Mouse (Mus musculus) forebrain, embryonic 16.5 days (tissue): ENCODE results near the gene Cnppd1. TPM values are rescaled to one million over a fixed set of nuclear protein-coding genes. Genes with fewer than 3 reads are reported as not detected.
A peak's percentile ranks its signal among the peaks of the same experiment; 100 is the strongest.

Experiments
- ATAC-seq: fragments of 200-750 bp; cut with Nextera tagmentation; 2 replicates; pipeline ENCODE4 v1.8.0; 2017; ENCODE audit warnings: mild to moderate bottlenecking, moderate library complexity
- H3K27ac ChIP-seq: fragments of 300-500 bp; sonication (generic); 2 replicates; pipeline ENCODE4 v1.5.1; 2014; ENCODE audit warnings: low read length, control low read depth
- H3K27me3 ChIP-seq: fragments of 300-500 bp; sonication (generic); replicated peaks from 2 replicates; pipeline ENCODE4 v1.6.1; 2014; ENCODE audit warnings: low read length; ENCODE audit not compliant: control insufficient read depth, insufficient read depth
- H3K36me3 ChIP-seq: fragments of 300-500 bp; sonication (generic); 2 replicates; pipeline ENCODE4 v1.6.1; 2014; ENCODE audit not compliant: control insufficient read depth, insufficient read depth
- H3K4me1 ChIP-seq: fragments of 300-500 bp; sonication (generic); replicated peaks from 2 replicates; pipeline ENCODE4 v1.6.1; 2014; ENCODE audit warnings: low read length; ENCODE audit not compliant: control insufficient read depth, insufficient read depth
- H3K4me2 ChIP-seq: fragments of 300-500 bp; sonication (generic); 2 replicates; pipeline ENCODE4 v1.6.1; 2014; ENCODE audit warnings: mild to moderate bottlenecking, low read length, control low read depth
- H3K4me3 ChIP-seq: fragments of 300-500 bp; sonication (generic); replicated peaks from 2 replicates; pipeline ENCODE4 v1.5.1; 2014; ENCODE audit warnings: mild to moderate bottlenecking, low read length, control low read depth
- H3K9ac ChIP-seq: fragments of 300-500 bp; sonication (generic); replicated peaks from 2 replicates; pipeline ENCODE4 v1.6.1; 2014; ENCODE audit warnings: low read depth, low read length, control low read depth
- H3K9me3 ChIP-seq: fragments of 300-500 bp; sonication (generic); 2 replicates; pipeline ENCODE4 v1.6.1; 2016; ENCODE audit warnings: low read length; ENCODE audit not compliant: control insufficient read depth
- WGBS: fragments of 180-500 bp; shearing (Covaris S2); extraction: QIAGEN DNeasy Blood & Tissue Kit; methylation state at CpG from one replicate; pipeline ENCODE4 v1.1.7; 2014; 5-methylcytosine and 5-hydroxymethylcytosine counted together
- polyA plus RNA-seq: library from polyadenylated mRNA; unstranded; fragments of >200 nt; fragmentation: Nextera tagmentation; extraction: Ambion mirVana; gene quantifications from 2 replicates; pipeline ENCODE4 v1.2.1, GENCODE M21; 2015

The Cnppd1 gene
- polyA plus RNA-seq, 1 experiment from 2014 or later = 58.5 TPM

GRCm38 (mm10) chr1:75158990-75159389, 16.5 kb upstream of the Cnppd1 start:
- Histone ChIP-seq H3K4me2 (no peak overlapping the region), H3K4me1 (no peaks in the 10 kb centered on the region), H3K4me3 (no peak overlapping the region), H3K27ac (no peak overlapping the region), H3K9ac (no peak overlapping the region), H3K27me3 (no peaks in the 10 kb centered on the region), H3K9me3 (no peaks in the 10 kb centered on the region), H3K36me3 (no peaks in the 10 kb centered on the region)
- ATAC-seq = no peak

- H3K4me2 ChIP-seq = no peak overlapping the region
- no peak for ATAC-seq
- 66% methylated on average over 3 of the region's 3 CpGs for WGBS
These were observed 13.3 kb upstream of the Cnppd1 start for GRCm38 (mm10) chr1:75155837-75156236.

GRCm38 (mm10) chr1:75148727-75149126, 6.2 kb upstream of the Cnppd1 start:
- no peak overlapping the region for H3K4me3 ChIP-seq
- 91% methylated on average over 4 of the region's 4 CpGs for WGBS
- H3K27me3 ChIP-seq = no peaks in the 10 kb centered on the region
- peaks cover 8% of the 10 kb centered on the region for H3K4me1 ChIP-seq
- H3K27ac ChIP-seq = no peak overlapping the region
- H3K4me2 ChIP-seq = no peak overlapping the region
- H3K36me3 ChIP-seq = peaks cover 27% of the 10 kb centered on the region
- H3K9ac ChIP-seq = no peak overlapping the region
- ATAC-seq = no peak
- H3K9me3 ChIP-seq = no peaks in the 10 kb centered on the region

More at GRCm38 (mm10) chr1:75155837-75156236, 13.3 kb upstream of the Cnppd1 start:
- H3K27me3 ChIP-seq = no peaks in the 10 kb centered on the region
- no peaks in the 10 kb centered on the region for H3K4me1 ChIP-seq
- H3K9me3 ChIP-seq = no peaks in the 10 kb centered on the region
- H3K4me3 ChIP-seq = no peak overlapping the region
- H3K9ac ChIP-seq = no peak overlapping the region
- no peaks in the 10 kb centered on the region for H3K36me3 ChIP-seq
- no peak overlapping the region for H3K27ac ChIP-seq

- Histone ChIP-seq H3K4me3 (no peak overlapping the region), H3K4me2 (no peak overlapping the region), H3K27me3 (no peaks in the 10 kb centered on the region), H3K4me1 (peaks cover 10% of the 10 kb centered on the region), H3K36me3 (peaks cover 27% of the 10 kb centered on the region), H3K27ac (no peak overlapping the region), H3K9me3 (no peaks in the 10 kb centered on the region), H3K9ac (no peak overlapping the region)
- no peak for ATAC-seq
- 86% methylated on average over 7 of the region's 7 CpGs for WGBS
These were observed 5.1 kb upstream of the Cnppd1 start for GRCm38 (mm10) chr1:75147411-75148135.

GRCm38 (mm10) chr1:75145589-75145988, 3.1 kb upstream of the Cnppd1 start:
- H3K27ac ChIP-seq = no peak overlapping the region
- H3K36me3 ChIP-seq = peaks cover 27% of the 10 kb centered on the region
- peaks cover 16% of the 10 kb centered on the region for H3K4me1 ChIP-seq
- no peak overlapping the region for H3K9ac ChIP-seq
- H3K27me3 ChIP-seq = no peaks in the 10 kb centered on the region
- H3K4me3 ChIP-seq = no peak overlapping the region
- no peak overlapping the region for H3K4me2 ChIP-seq
- H3K9me3 ChIP-seq = no peaks in the 10 kb centered on the region
- WGBS = 87% methylated on average over 3 of the region's 3 CpGs
- no peak for ATAC-seq

- peak overlapping the region; percentile 92 for H3K4me3 ChIP-seq
- H3K27ac ChIP-seq = peak overlapping the region; percentile 19
- peak; percentile 12; the same call in 1 of the 2 replicates for ATAC-seq
- WGBS = under 1% methylated on average over 52 of the region's 53 CpGs
- H3K4me1 ChIP-seq = peaks cover 23% of the 10 kb centered on the region
- H3K9me3 ChIP-seq = no peaks in the 10 kb centered on the region
- peak overlapping the region; percentile 89 for H3K4me2 ChIP-seq
- H3K27me3 ChIP-seq = no peaks in the 10 kb centered on the region
- H3K36me3 ChIP-seq = peaks cover 14% of the 10 kb centered on the region
- H3K9ac ChIP-seq = peak overlapping the region; percentile 96
These were observed 873 bp downstream of the Cnppd1 start for GRCm38 (mm10) chr1:75141486-75142190.

GRCm38 (mm10) chr1:75140601-75141190, 1.8 kb downstream of the Cnppd1 start:
- 62% methylated on average over 4 of the region's 4 CpGs for WGBS
- Histone ChIP-seq H3K4me2 (peak overlapping the region; percentile 89), H3K27ac (no peak overlapping the region), H3K9me3 (no peaks in the 10 kb centered on the region), H3K4me3 (peak overlapping the region; percentile 92), H3K4me1 (peaks cover 23% of the 10 kb centered on the region), H3K9ac (peak overlapping the region; percentile 96), H3K36me3 (peaks cover 18% of the 10 kb centered on the region), H3K27me3 (no peaks in the 10 kb centered on the region)
- ATAC-seq = no peak

GRCm38 (mm10) chr1:75138448-75138847, 4.1 kb downstream of the Cnppd1 start:
- Histone ChIP-seq H3K4me3 (no peak overlapping the region), H3K9me3 (no peaks in the 10 kb centered on the region), H3K4me2 (no peak overlapping the region), H3K27ac (no peak overlapping the region), H3K4me1 (peaks cover 13% of the 10 kb centered on the region), H3K9ac (no peak overlapping the region), H3K36me3 (peaks cover 13% of the 10 kb centered on the region; the same call in 1 of the 2 replicates), H3K27me3 (no peaks in the 10 kb centered on the region)
- no peak for ATAC-seq
- 93% methylated on average over 2 of the region's 2 CpGs for WGBS

- Histone ChIP-seq H3K27me3 (no peaks in the 10 kb centered on the region), H3K4me2 (no peak overlapping the region), H3K4me1 (peaks cover 13% of the 10 kb centered on the region), H3K4me3 (no peak overlapping the region), H3K9ac (no peak overlapping the region), H3K9me3 (no peaks in the 10 kb centered on the region), H3K36me3 (peaks cover 13% of the 10 kb centered on the region; the same call in 1 of the 2 replicates), H3K27ac (no peak overlapping the region)
- no peak for ATAC-seq
- 78% methylated on average over 3 of the region's 3 CpGs for WGBS
These were observed 5.8 kb downstream of the Cnppd1 start for GRCm38 (mm10) chr1:75136730-75137129.
